Mouse (Mus musculus) cerebellum, adult 2 months (tissue): ENCODE results near the gene Pdf. TPM values are rescaled to one million over a fixed set of nuclear protein-coding genes. Genes with fewer than 3 reads are reported as not detected.
"Not testable (repeated sequence)": the region's sequence is repeated elsewhere in the genome, so short reads cannot be mapped to it uniquely, and the experiment has no call there.

ENCODE experiments used
- DNase-seq, 2 experiments: peaks; one replicate each; pipeline ENCODE4 v3.0.0; 2021
- H3K27ac ChIP-seq: fragments of 200-500 bp; 2 replicates; pipeline ENCODE4 v1.5.1; 2012; ENCODE audit warnings: low read length, control low read depth, inconsistent platforms; ENCODE audit not compliant: insufficient read depth
- H3K27me3 ChIP-seq: fragments of 200-500 bp; 2 replicates; pipeline ENCODE4 v1.6.1; 2012; ENCODE audit warnings: inconsistent platforms, mild to moderate bottlenecking, low read length, moderate library complexity; ENCODE audit not compliant: control insufficient read depth, insufficient read depth
- H3K4me1 ChIP-seq: fragments of 200-500 bp; 2 replicates; pipeline ENCODE4 v1.6.1; 2011; ENCODE audit warnings: low read length; ENCODE audit not compliant: control insufficient read depth, insufficient read depth
- H3K4me3 ChIP-seq: fragments of 200-500 bp; replicated peaks from 2 replicates; pipeline ENCODE3; 2011; ENCODE audit warnings: mild to moderate bottlenecking, low read depth, low read length, control low read depth; ENCODE audit not compliant: insufficient read depth
- CTCF ChIP-seq: fragments of 200-500 bp; IDR thresholded peaks from 2 replicates; pipeline ENCODE4 v1.5.1; 2011; ENCODE audit warnings: low read depth, mild to moderate bottlenecking, control low read depth, low read length, moderate library complexity, borderline replicate concordance; ENCODE audit not compliant: insufficient read depth
- POLR2A ChIP-seq: fragments of 200-500 bp; IDR thresholded peaks from 2 replicates; pipeline ENCODE4 v1.6.1; 2011; ENCODE audit warnings: low read length, control low read depth, borderline replicate concordance; ENCODE audit not compliant: insufficient read depth
- WGBS: fragments of 180-500 bp; shearing (Covaris S2); methylation state at CpG from one replicate; pipeline ENCODE4 v1.1.7; 2018; 5-methylcytosine and 5-hydroxymethylcytosine counted together
- polyA plus RNA-seq: library from polyadenylated mRNA; depleted of rRNA; stranded (reverse); fragments of >200 nt; gene quantifications from 2 replicates; pipeline ENCODE4 v1.2.3, GENCODE M21; 2012

Gene Pdf
- polyA plus RNA-seq, 1 experiment = 34.2 TPM

DNA sequence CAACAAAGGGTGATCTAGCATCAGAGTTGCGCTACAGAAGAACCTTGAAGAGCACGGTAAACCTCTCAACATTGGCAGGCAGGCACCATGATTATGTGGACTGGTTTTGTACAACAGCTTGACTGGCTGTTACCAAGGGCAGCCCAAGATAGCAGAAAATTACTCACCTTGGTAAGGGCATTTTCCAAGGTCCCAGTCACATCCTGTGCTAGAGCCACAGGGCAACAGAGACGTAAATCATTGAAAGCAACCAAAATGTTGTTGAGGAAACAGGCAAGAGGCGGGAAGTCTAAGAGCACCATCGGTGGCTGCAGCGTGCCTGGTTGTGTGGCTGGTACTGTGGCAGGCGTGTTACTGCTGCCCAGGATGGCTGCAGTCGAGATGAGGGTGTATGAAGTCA, 3.6 kb upstream of the Pdf start:
- DNase-seq = no peak
- 0 out of 2 replicates have a peak, but pooled peaks cover 1% of the 10 kb centered on the region for H3K4me1 ChIP-seq
- 96% methylated on average over 8 of the region's 8 CpGs for WGBS
- no peak overlapping the region for H3K27ac ChIP-seq
- no peaks in the 10 kb centered on the region for H3K27me3 ChIP-seq
- H3K4me3 ChIP-seq = no peak overlapping the region
- TF ChIP-seq CTCF (no peak), POLR2A (no peak)

DNA sequence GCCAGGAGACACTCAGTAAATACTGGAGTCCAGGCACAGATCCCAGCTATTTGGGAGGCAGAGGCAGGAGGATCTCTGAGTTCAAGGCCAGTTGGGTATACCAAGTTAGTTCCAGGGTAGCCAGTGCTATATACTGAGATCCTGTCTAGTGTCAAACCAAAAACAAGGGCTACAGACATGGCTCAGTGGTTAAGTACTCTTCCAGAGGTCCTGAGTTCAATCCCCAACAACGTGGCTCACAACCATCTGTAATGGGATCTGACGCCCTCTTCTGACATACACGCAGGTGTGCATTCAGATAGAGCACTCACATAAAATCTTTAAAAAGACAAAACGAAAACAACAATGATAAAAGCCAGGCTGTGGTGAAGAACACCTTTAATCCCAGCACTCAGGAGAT, 1.1 kb upstream of the Pdf start:
- Histone ChIP-seq H3K4me1 (0 out of 2 replicates have a peak, but pooled peaks cover 2% of the 10 kb centered on the region), H3K27ac (no peak overlapping the region), H3K27me3 (no peaks in the 10 kb centered on the region), H3K4me3 (no peak overlapping the region)
- WGBS = 98% methylated on average over 4 of the region's 4 CpGs
- TF ChIP-seq POLR2A (no peak), CTCF (no peak)
- no peak for DNase-seq

GRCm38 (mm10) chr8:107046976-107047375, 1.4 kb downstream of the Pdf start:
- 52% methylated on average over 5 of the region's 5 CpGs for WGBS
- H3K27ac ChIP-seq = no peak overlapping the region
- TF ChIP-seq CTCF = no peak
- no peak for TF ChIP-seq POLR2A
- no peaks in the 10 kb centered on the region for H3K27me3 ChIP-seq
- 0 out of 2 replicates have a peak, but pooled peaks cover 2% of the 10 kb centered on the region for H3K4me1 ChIP-seq
- H3K4me3 ChIP-seq = no peak overlapping the region
- DNase-seq = no peak

GRCm38 (mm10) chr8:107045478-107045877, 2.9 kb downstream of the Pdf start:
- no peak for TF ChIP-seq CTCF
- no peak for TF ChIP-seq POLR2A
- Histone ChIP-seq H3K4me3 (no peak overlapping the region), H3K27me3 (no peaks in the 10 kb centered on the region), H3K4me1 (0 out of 2 replicates have a peak, but pooled peaks cover 2% of the 10 kb centered on the region), H3K27ac (no peak overlapping the region)
- 92% methylated on average over 6 of the region's 6 CpGs for WGBS
- no peak for DNase-seq

DNA sequence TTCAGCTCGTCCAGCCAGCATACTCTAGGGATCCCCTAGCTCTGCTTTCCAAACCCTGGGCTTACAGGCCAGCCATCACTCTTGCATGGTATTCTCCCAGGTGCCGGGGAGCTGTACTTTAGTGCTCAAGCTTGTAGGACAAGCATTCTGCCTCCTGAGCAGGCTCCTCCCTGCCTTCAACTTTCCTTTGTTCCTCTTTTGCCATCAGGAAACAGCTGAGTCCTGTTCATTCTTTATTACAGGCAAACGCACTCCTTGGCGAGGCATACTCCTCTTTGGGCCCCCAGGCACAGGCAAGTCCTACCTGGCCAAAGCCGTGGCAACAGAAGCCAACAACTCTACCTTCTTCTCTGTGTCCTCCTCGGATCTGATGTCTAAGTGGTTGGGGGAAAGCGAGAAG, 7.8 kb downstream of the Pdf start:
- Histone ChIP-seq H3K27ac (no peak overlapping the region), H3K4me1 (peaks cover 4% of the 10 kb centered on the region), H3K4me3 (no peak overlapping the region), H3K27me3 (no peaks in the 10 kb centered on the region)
- no peak for DNase-seq
- 87% methylated on average over 7 of the region's 7 CpGs for WGBS
- TF ChIP-seq CTCF (no peak), POLR2A (no peak)

DNA sequence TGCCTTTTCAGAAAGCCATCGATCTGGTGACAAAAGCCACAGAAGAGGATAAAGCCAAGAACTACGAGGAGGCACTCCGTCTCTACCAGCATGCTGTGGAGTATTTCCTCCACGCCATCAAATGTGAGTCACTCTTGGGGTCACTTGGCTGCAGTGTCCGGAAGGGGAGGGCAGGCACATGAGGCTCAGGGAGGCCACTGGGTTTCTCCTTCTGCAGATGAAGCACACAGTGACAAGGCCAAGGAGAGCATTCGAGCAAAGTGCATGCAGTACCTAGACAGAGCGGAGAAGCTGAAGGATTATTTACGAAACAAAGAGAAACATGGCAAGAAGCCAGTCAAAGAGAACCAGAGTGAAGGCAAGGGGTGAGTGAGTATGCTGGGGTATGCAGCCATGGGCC, 11.8 kb downstream of the Pdf start:
- H3K4me3 ChIP-seq = no peak overlapping the region
- H3K27me3 ChIP-seq = no peaks in the 10 kb centered on the region
- no peak overlapping the region for H3K27ac ChIP-seq
- peak in 1 of 2 experiments; percentile 28 for DNase-seq
- no peak for TF ChIP-seq POLR2A
- TF ChIP-seq CTCF = no peak
- peaks cover 12% of the 10 kb centered on the region for H3K4me1 ChIP-seq
- 37% methylated on average over 8 of the region's 8 CpGs for WGBS

- no peak overlapping the region for H3K27ac ChIP-seq
- H3K4me3 ChIP-seq = no peak overlapping the region
- H3K4me1 ChIP-seq = peaks cover 12% of the 10 kb centered on the region
- no peaks in the 10 kb centered on the region for H3K27me3 ChIP-seq
- no peak for TF ChIP-seq CTCF
- TF ChIP-seq POLR2A = no peak
- no peak for DNase-seq
- WGBS = 12% methylated on average over 3 of the region's 3 CpGs
Measured at GRCm38 (mm10) chr8:107035641-107036040, 12.8 kb downstream of the Pdf start.

- H3K27me3 ChIP-seq, H3K4me3 ChIP-seq, DNase-seq, H3K27ac ChIP-seq: not testable (repeated sequence)
- peaks cover 12% of the 10 kb centered on the region for H3K4me1 ChIP-seq
- WGBS = 94% methylated on average over 2 of the region's 2 CpGs
Measured at GRCm38 (mm10) chr8:107033609-107034008, 14.8 kb downstream of the Pdf start.
